ENCODE assay signal across 8 mouse cellular contexts in the genomic region with DNA sequence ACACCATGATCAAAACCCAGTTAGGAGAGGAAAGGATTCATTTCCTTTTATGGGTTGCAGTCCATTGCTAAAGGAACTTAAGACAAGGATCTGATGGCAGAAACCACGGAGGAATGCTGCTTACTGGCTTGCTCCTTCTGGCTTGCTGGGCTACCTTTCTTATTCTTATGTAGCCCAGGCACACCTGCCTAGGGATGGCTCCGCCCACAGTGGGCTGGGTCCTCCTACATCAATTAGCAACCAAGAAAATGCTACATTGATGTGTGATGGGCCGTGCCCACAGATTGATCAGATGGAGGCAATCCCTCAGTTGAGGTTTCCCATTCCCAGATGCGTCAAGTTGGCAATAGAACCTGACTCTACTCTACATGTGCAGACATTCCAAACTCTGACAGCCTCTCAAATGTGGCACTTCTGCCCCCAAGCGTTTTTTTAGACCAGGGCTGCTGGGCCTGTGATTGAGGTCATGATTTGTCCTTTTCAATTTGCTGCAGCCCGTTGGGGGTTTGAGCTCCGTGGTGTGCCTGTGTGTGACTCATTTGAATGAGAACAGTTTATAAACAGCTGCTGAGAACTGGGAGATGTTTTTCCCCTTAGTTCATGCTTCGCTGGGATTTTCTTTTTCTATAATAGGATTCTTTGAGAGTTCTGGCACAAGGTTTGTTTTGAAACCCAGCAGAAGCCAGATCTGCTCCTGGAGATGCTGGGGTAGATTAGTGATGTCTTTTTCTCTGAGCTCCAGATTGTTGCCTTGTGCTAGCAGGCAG.
A peak's percentile ranks its signal among the peaks of the same experiment; 100 is the strongest.
DNase-seq lines count a peak whose midpoint lies in the region; ATAC-seq and TF ChIP-seq lines count a peak whose summit lies in the region.

No protein-coding gene starts in this region.

- 57% methylated on average over 8 of the region's 8 CpGs for WGBS in kidney, postnatal 0 days
- 48% methylated on average over 8 of the region's 8 CpGs for WGBS in stomach, embryonic 16.5 days

- TF ChIP-seq POLR2A in cortical plate, adult 2 months (IDR thresholded peaks at IDR 0.05; ENCODE audit: extremely low read depth, insufficient read depth, low read length): no peak

- intact Hi-C loops in left cerebral cortex, postnatal 25 days (cut with DNase I): no loop called here

- no peak for ATAC-seq in kidney, postnatal 0 days (replicated peaks; ENCODE audit: low FRiP score, low read depth)
- ATAC-seq in stomach, embryonic 16.5 days (ENCODE audit: insufficient read depth, low FRiP score): peak; percentile 72; the same call in 1 of the 2 replicates

- TF ChIP-seq CTCF in kidney, postnatal 0 days (IDR thresholded peaks at IDR 0.05; ENCODE audit: low read depth): no peak
- TF ChIP-seq CTCF in cortical plate, adult 2 months (IDR thresholded peaks at IDR 0.05; ENCODE audit: extremely low read depth, insufficient read depth, low read length): 0 out of 2 replicates have a peak, but pooled peaks have one; percentile 10

- H3K4me1 ChIP-seq in kidney, postnatal 0 days (replicated peaks; ENCODE audit: insufficient read depth, low read length): no peaks in the 10 kb centered on the region
- peaks cover 10% of the 10 kb centered on the region for H3K4me1 ChIP-seq in cortical plate, adult 2 months (ENCODE audit: control insufficient read depth, insufficient read depth, low read length)
- 0 out of 2 replicates have a peak, but pooled peaks cover 6% of the 10 kb centered on the region for H3K4me1 ChIP-seq in stomach, embryonic 16.5 days (ENCODE audit: control insufficient read depth, insufficient read depth, low read length)

- H3K27ac ChIP-seq in kidney, postnatal 0 days: no peak overlapping the region
- H3K27ac ChIP-seq in cortical plate, adult 2 months (ENCODE audit: insufficient read depth, low read length): peak overlapping the region; percentile 35
- peak overlapping the region; percentile 80 for H3K27ac ChIP-seq in stomach, embryonic 16.5 days (ENCODE audit: low read length)

- H3K9me3 ChIP-seq in kidney, postnatal 0 days (replicated peaks; ENCODE audit: low read length): no peaks in the 10 kb centered on the region
- no peaks in the 10 kb centered on the region for H3K9me3 ChIP-seq in stomach, embryonic 16.5 days (replicated peaks; ENCODE audit: control insufficient read depth, low read length)

- peak; percentile 25 for DNase-seq in kidney, postnatal 0 days (ENCODE audit: low spot score)
- no peak for DNase-seq in kidney, postnatal 36 days
- DNase-seq in heart, postnatal 4 days: peak; percentile 30
- peak; percentile 61 to 91 for DNase-seq in left cerebral cortex, postnatal 25 days (ENCODE audit: low spot score in 2 of 2)
- no peak for DNase-seq in spleen, adult 12 weeks (ENCODE audit: low spot score)
- no peak for DNase-seq in embryo, embryonic 10 days (ENCODE audit: low spot score)

- H3K4me3 ChIP-seq in kidney, postnatal 0 days (replicated peaks; ENCODE audit: low read depth, low read length): no peak overlapping the region
- H3K4me3 ChIP-seq in cortical plate, adult 2 months (ENCODE audit: insufficient read depth, low read length): no peak overlapping the region
- H3K4me3 ChIP-seq in stomach, embryonic 16.5 days (replicated peaks; ENCODE audit: low read length): no peak overlapping the region

- H3K4me2 ChIP-seq in kidney, postnatal 0 days (ENCODE audit: low read length): no peak overlapping the region
- H3K4me2 ChIP-seq in stomach, embryonic 16.5 days (ENCODE audit: low read depth, low read length): no peak overlapping the region

- H3K9ac ChIP-seq in kidney, postnatal 0 days (ENCODE audit: low read depth, low read length): no peak overlapping the region
- no peak overlapping the region for H3K9ac ChIP-seq in stomach, embryonic 16.5 days (ENCODE audit: low read length)

- no peaks in the 10 kb centered on the region for H3K27me3 ChIP-seq in kidney, postnatal 0 days (ENCODE audit: insufficient read depth, low read length)
- H3K27me3 ChIP-seq in stomach, embryonic 16.5 days (ENCODE audit: control insufficient read depth, insufficient read depth, low read length): no peaks in the 10 kb centered on the region

- no peaks in the 10 kb centered on the region for H3K36me3 ChIP-seq in kidney, postnatal 0 days (ENCODE audit: insufficient read depth, low read length)
- H3K36me3 ChIP-seq in stomach, embryonic 16.5 days (ENCODE audit: control insufficient read depth, insufficient read depth, low read length): no peaks in the 10 kb centered on the region

Comparison
In these comparisons a context has a peak if more than half of its experiments do, and no peak if none do; other contexts are left out.
1. DNase-seq: peak in kidney, postnatal 0 days (single experiment), heart, postnatal 4 days (single experiment) and left cerebral cortex, postnatal 25 days (2 of 2); none in kidney, postnatal 36 days (0 of 2), spleen, adult 12 weeks (single experiment) and embryo, embryonic 10 days (single experiment).